Mouse (Mus musculus): Measurements from ENCODE around the gene Scyl2. TPM values are rescaled to one million over a fixed set of nuclear protein-coding genes. Genes with fewer than 3 reads are reported as not detected.

The Scyl2 gene
- total and polyA plus RNA-seq, 3 experiments, result 15.1 to 17.4 (median 17.2) TPM

GRCm38 (mm10) chr10:89667571-89667970 is 18.5 kb downstream of the Scyl2 start:
- Histone ChIP-seq H3K9me3 (replicated peaks; ENCODE audit: low read length) (no peaks in the 10 kb centered on the region), H3K36me3 (replicated peaks in 1 of 2; ENCODE audit: control insufficient read depth in 1 of 2, insufficient read depth in 1 of 2, low read length in 1 of 2) (peaks cover 7 to 46% of the 10 kb centered on the region in 2 experiments), H3K27me3 (replicated peaks) (no peaks in the 10 kb centered on the region), H3K79me2 (replicated peaks; ENCODE audit: control insufficient read depth, extremely low read depth, insufficient read depth, poor library complexity, severe bottlenecking) (no peaks in the 10 kb centered on the region), H3K4me1 (ENCODE audit: control insufficient read depth in 1 of 2, insufficient read depth in 2 of 2) (0 out of 4 replicates have a peak, but pooled peaks cover 0 to 3% of the 10 kb centered on the region in 2 experiments), H3K4me3 (replicated peaks in 1 of 3; ENCODE audit: low read depth in 2 of 3, low read length in 2 of 3, poor library complexity in 1 of 3) (no peak overlapping the region), H3K9ac (ENCODE audit: insufficient read depth, low read depth) (no peak overlapping the region), H3K4me2 (ENCODE audit: insufficient read depth, low read depth, poor library complexity, severe bottlenecking) (no peak overlapping the region), H3K27ac (ENCODE audit: insufficient read depth, low read depth) (no peak overlapping the region)
- in situ Hi-C loops (cut with MboI; ENCODE audit: low pct_ligation_motif_present, low pct_unique_long_range_greater_than_20kb, low sequenced_read_pairs), result no loop called here
- dilution Hi-C loops (cut with MboI; ENCODE audit: extremely low pct_ligation_motif_present, extremely low pct_unique_long_range_greater_than_20kb, low sequenced_read_pairs), result no loop called here
- TF ChIP-seq BHLHE40 (IDR thresholded peaks at IDR 0.05; ENCODE audit: low read depth, low read length) (no peak), TCF12 (IDR thresholded peaks at IDR 0.05; ENCODE audit: low read depth, low read length) (no peak)
- DNase-seq (ENCODE audit: extremely low read depth), result no peak

- H3K27me3 ChIP-seq (replicated peaks), result no peaks in the 10 kb centered on the region
- no peak overlapping the region for H3K27ac ChIP-seq (ENCODE audit: insufficient read depth, low read depth)
- no peak overlapping the region for H3K4me3 ChIP-seq (replicated peaks in 1 of 3; ENCODE audit: low read depth in 2 of 3, low read length in 2 of 3, poor library complexity in 1 of 3)
- no peak overlapping the region for H3K9ac ChIP-seq (ENCODE audit: insufficient read depth, low read depth)
- H3K79me2 ChIP-seq (replicated peaks; ENCODE audit: control insufficient read depth, extremely low read depth, insufficient read depth, poor library complexity, severe bottlenecking), result no peaks in the 10 kb centered on the region
- 0 out of 4 replicates have a peak, but pooled peaks cover 0 to 3% of the 10 kb centered on the region in 2 experiments for H3K4me1 ChIP-seq (ENCODE audit: control insufficient read depth in 1 of 2, insufficient read depth in 2 of 2)
- no peaks in the 10 kb centered on the region for H3K9me3 ChIP-seq (replicated peaks; ENCODE audit: low read length)
- dilution Hi-C loops (cut with MboI; ENCODE audit: extremely low pct_ligation_motif_present, extremely low pct_unique_long_range_greater_than_20kb, low sequenced_read_pairs), result no loop called here
- DNase-seq (ENCODE audit: extremely low read depth), result no peak
- peaks cover 9 to 47% of the 10 kb centered on the region in 2 experiments for H3K36me3 ChIP-seq (replicated peaks in 1 of 2; ENCODE audit: control insufficient read depth in 1 of 2, insufficient read depth in 1 of 2, low read length in 1 of 2)
- in situ Hi-C loops (cut with MboI; ENCODE audit: low pct_ligation_motif_present, low pct_unique_long_range_greater_than_20kb, low sequenced_read_pairs), result no loop called here
- H3K4me2 ChIP-seq (ENCODE audit: insufficient read depth, low read depth, poor library complexity, severe bottlenecking), result no peak overlapping the region
- no peak for TF ChIP-seq MEF2A (IDR thresholded peaks at IDR 0.05; ENCODE audit: borderline replicate concordance, low read depth, low read length)
- TF ChIP-seq RCOR1 (conservative IDR thresholded peaks at IDR 0.05; ENCODE audit: low read depth, low read length), result no peak
- no peak for TF ChIP-seq GABPA (IDR thresholded peaks at IDR 0.05; ENCODE audit: insufficient replicate concordance, low read depth, low read length)
- TF ChIP-seq PAX5 (IDR thresholded peaks at IDR 0.05; ENCODE audit: low read length), result no peak
- TF ChIP-seq POLR2A (IDR thresholded peaks at IDR 0.05; ENCODE audit: low read depth, low read length), result no peak
- TF ChIP-seq KAT2A (IDR thresholded peaks at IDR 0.05; ENCODE audit: insufficient replicate concordance, low read length), result no peak
- no peak for TF ChIP-seq ETS1 (conservative IDR thresholded peaks at IDR 0.05; ENCODE audit: low read depth, low read length)
- TF ChIP-seq NRF1 (IDR thresholded peaks at IDR 0.05; ENCODE audit: low read depth, low read length), result no peak
- TF ChIP-seq TBP (conservative IDR thresholded peaks at IDR 0.05; ENCODE audit: low read depth, low read length), result no peak
- TF ChIP-seq USF1 (IDR thresholded peaks at IDR 0.05; ENCODE audit: low read depth, low read length), result no peak
- no peak for TF ChIP-seq MAX (IDR thresholded peaks at IDR 0.05; ENCODE audit: low read length)
- TF ChIP-seq POLR2AphosphoS2 (IDR thresholded peaks at IDR 0.05; ENCODE audit: low read depth, low read length), result no peak
- no peak for TF ChIP-seq TCF12 (IDR thresholded peaks at IDR 0.05; ENCODE audit: low read depth, low read length)
- no peak for TF ChIP-seq MAZ (IDR thresholded peaks at IDR 0.05; ENCODE audit: low read depth, low read length)
- no peak for TF ChIP-seq MYC (IDR thresholded peaks at IDR 0.05; ENCODE audit: low read depth, low read length)
- no peak for TF ChIP-seq NELFE (IDR thresholded peaks at IDR 0.05; ENCODE audit: low read depth, low read length)
- TF ChIP-seq UBTF (IDR thresholded peaks at IDR 0.05; ENCODE audit: low read depth, low read length), result no peak
Measured at GRCm38 (mm10) chr10:89665679-89666078, 20.4 kb downstream of the Scyl2 start.
